Mouse (Mus musculus): ENCODE data around the gene Ccdc142.

Ccdc142 gene

DNA sequence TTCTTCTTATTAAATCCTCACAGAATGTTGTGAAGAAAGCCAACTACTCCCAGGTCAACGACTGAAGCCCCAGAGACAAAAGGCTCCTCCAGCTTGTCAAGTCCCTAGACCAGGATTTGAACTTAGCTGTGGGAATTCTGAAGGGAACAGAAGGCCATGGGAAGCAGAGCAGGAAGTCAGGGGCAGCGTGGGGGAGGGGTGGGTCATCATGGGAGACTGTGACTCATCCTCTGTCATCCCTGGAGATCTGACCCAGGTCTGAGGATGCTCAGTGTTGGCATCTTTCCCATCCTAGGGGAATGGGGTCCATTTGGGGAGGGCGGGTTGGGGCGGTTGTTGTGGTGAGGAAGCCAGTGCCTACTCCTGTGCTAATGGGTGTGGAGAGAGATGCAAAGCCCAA, 40.2 kb downstream of the Ccdc142 start:
- DNase-seq, result no peak

GRCm38 (mm10) chr6:83142211-83142731, 40.9 kb downstream of the Ccdc142 start:
- no peak for DNase-seq

DNA sequence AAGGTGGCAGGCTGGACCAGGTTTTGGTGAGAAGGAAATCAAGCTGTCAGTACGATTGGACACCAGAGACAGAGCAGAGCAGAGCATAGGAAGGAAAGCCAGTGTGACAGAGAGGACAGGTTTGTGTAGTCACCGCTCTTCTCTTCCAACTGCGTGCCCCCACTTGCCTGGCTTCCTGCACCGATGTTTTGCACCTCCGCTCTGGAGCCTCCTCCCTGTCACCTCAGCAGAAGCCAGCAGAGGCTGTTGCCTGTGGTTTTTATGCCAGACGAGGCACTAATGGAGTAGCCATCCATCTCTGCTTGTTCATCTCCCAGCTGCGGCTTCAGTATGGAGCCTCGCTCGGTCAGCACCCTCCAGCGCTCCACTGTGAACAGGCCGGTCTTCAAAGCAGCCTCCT, 41.5 kb downstream of the Ccdc142 start:
- no peak for DNase-seq

DNA sequence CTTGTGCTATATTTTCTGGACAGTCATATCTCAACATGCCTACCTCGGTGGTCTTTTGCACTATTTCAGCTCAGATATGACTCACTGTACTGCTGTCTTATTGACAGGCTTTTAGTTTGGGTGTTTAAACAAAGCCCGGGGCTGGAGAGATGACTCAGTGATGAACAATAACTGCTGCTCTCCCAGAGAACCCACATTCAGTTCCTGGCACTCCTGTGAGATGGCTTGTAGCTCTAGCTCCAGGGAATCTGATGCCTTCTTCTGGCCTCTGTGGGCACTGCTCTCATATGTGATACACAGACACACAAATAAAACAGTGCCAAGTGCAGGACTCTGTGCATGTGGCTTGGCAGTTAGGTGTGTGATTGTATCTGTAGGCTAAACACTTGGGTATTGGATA, 43.8 kb downstream of the Ccdc142 start:
- no peak for DNase-seq

GRCm38 (mm10) chr6:83145805-83146204, 44.4 kb downstream of the Ccdc142 start:
- no peak for DNase-seq

GRCm38 (mm10) chr6:83147280-83147679, 45.9 kb downstream of the Ccdc142 start:
- no peak for DNase-seq

GRCm38 (mm10) chr6:83151721-83152120, 50.3 kb downstream of the Ccdc142 start:
- no peak for DNase-seq

DNA sequence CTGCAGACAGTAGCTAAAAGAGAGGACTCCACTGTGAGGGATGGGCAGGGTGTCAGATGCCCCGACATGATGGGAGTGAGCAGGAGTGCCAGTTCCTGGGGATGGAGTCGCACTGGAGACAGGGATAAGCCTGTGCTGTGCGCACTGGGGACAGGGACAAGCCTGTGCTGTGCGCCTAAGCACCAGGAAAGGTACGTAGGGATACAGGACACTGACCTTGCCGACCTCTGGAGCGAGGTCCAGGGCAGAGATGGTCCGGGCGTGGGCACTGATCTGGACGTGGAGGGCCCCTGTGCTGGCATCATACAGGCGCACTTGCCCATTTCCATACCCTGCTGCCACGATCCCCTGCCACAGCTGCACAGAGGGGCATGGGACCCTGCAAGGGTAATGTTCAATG, 51.6 kb downstream of the Ccdc142 start:
- no peak for DNase-seq

DNA sequence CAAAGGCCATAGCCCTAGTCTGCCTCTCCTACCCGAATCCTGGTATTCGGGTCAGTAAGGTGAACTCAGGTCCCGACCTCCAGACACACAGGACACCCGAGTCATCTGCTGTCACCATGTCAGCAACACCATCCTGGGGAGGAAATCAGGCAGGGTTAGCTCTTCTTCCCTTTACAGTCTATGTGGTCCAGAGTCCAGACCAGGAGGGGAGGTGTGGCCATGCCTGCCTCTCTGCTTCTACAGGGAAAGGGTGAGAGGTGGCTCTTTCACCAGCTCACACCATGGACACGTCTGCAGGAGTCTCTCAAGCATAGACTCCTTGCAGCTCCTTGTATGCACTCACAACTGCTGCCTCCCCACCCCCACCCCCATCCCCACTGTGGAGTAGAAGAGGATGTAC, 52.1 kb downstream of the Ccdc142 start:
- DNase-seq, result no peak

GRCm38 (mm10) chr6:83155552-83156238, 54.3 kb downstream of the Ccdc142 start:
- no peak for DNase-seq

- peak; percentile 67 to 75 for DNase-seq
Observed at GRCm38 (mm10) chr6:83156259-83156684, 54.9 kb downstream of the Ccdc142 start, which contains the start of the genes Wdr54 and 1700003E16Rik. Wdr54 (minus strand) TSS chr6:83156397. 1700003E16Rik (plus strand) TSS chr6:83156404.
